Mouse (Mus musculus) forebrain, embryonic 16.5 days (tissue): ENCODE measurements around the gene Ip6k1. TPM values are rescaled to one million over a fixed set of nuclear protein-coding genes. Genes with fewer than 3 reads are reported as not detected.

Experiments
- ATAC-seq: fragments of 200-750 bp; cut with Nextera tagmentation; 2 replicates; pipeline ENCODE4 v1.8.0; 2017; ENCODE audit warnings: mild to moderate bottlenecking, moderate library complexity
- H3K27ac ChIP-seq: fragments of 300-500 bp; sonication (generic); 2 replicates; pipeline ENCODE4 v1.5.1; 2014; ENCODE audit warnings: low read length, control low read depth
- H3K27me3 ChIP-seq: fragments of 300-500 bp; sonication (generic); replicated peaks from 2 replicates; pipeline ENCODE4 v1.6.1; 2014; ENCODE audit warnings: low read length; ENCODE audit not compliant: control insufficient read depth, insufficient read depth
- H3K36me3 ChIP-seq: fragments of 300-500 bp; sonication (generic); 2 replicates; pipeline ENCODE4 v1.6.1; 2014; ENCODE audit not compliant: control insufficient read depth, insufficient read depth
- H3K4me1 ChIP-seq: fragments of 300-500 bp; sonication (generic); replicated peaks from 2 replicates; pipeline ENCODE4 v1.6.1; 2014; ENCODE audit warnings: low read length; ENCODE audit not compliant: control insufficient read depth, insufficient read depth
- H3K4me2 ChIP-seq: fragments of 300-500 bp; sonication (generic); 2 replicates; pipeline ENCODE4 v1.6.1; 2014; ENCODE audit warnings: mild to moderate bottlenecking, low read length, control low read depth
- H3K4me3 ChIP-seq: fragments of 300-500 bp; sonication (generic); replicated peaks from 2 replicates; pipeline ENCODE4 v1.5.1; 2014; ENCODE audit warnings: mild to moderate bottlenecking, low read length, control low read depth
- H3K9ac ChIP-seq: fragments of 300-500 bp; sonication (generic); replicated peaks from 2 replicates; pipeline ENCODE4 v1.6.1; 2014; ENCODE audit warnings: low read depth, low read length, control low read depth
- H3K9me3 ChIP-seq: fragments of 300-500 bp; sonication (generic); 2 replicates; pipeline ENCODE4 v1.6.1; 2016; ENCODE audit warnings: low read length; ENCODE audit not compliant: control insufficient read depth
- WGBS: fragments of 180-500 bp; shearing (Covaris S2); extraction: QIAGEN DNeasy Blood & Tissue Kit; methylation state at CpG from one replicate; pipeline ENCODE4 v1.1.7; 2014; 5-methylcytosine and 5-hydroxymethylcytosine counted together
- polyA plus RNA-seq: library from polyadenylated mRNA; unstranded; fragments of >200 nt; fragmentation: Nextera tagmentation; extraction: Ambion mirVana; gene quantifications from 2 replicates; pipeline ENCODE4 v1.2.1, GENCODE M21; 2015

Ip6k1 gene
- polyA plus RNA-seq, 1 experiment from 2014 or later, result 116 TPM

DNA sequence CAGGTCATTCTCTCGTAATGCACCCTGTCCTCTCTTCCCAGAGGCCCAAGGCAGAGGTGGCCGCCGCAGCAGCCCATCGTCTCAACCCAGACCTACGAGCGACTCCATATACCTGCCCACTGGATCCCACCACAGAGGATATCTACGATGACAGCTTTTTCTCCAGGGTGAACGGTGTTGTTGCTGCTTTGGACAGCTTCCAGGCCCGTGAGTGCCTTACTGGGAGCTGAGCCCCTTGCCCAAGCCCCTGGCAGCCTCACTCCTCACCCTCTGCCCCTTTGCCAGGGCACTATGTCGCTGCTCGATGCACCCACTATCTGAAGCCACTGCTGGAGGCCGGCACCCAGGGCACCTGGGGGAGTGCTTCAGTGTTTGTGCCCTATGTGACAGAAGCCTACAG is 23.5 kb upstream of the Ip6k1 start:
- no peak overlapping the region for H3K27ac ChIP-seq
- H3K27me3 ChIP-seq, result no peaks in the 10 kb centered on the region
- 85% methylated on average over 12 of the region's 12 CpGs for WGBS
- no peak for ATAC-seq
- H3K9me3 ChIP-seq, result no peaks in the 10 kb centered on the region
- no peak overlapping the region for H3K4me3 ChIP-seq
- no peak overlapping the region for H3K4me2 ChIP-seq
- H3K9ac ChIP-seq, result no peak overlapping the region
- no peaks in the 10 kb centered on the region for H3K36me3 ChIP-seq
- peaks cover 2% of the 10 kb centered on the region; the same call in 1 of the 2 replicates for H3K4me1 ChIP-seq

GRCm38 (mm10) chr9:107981684-107982605 is 20.4 kb upstream of the Ip6k1 start:
- Histone ChIP-seq H3K4me3 (no peak overlapping the region), H3K4me1 (peaks cover 14% of the 10 kb centered on the region), H3K27ac (peak overlapping the region; percentile 46), H3K9ac (peak overlapping the region; percentile 10; the same call in 1 of the 2 replicates), H3K27me3 (0 out of 2 replicates have a peak, but pooled peaks cover 3% of the 10 kb centered on the region), H3K9me3 (no peaks in the 10 kb centered on the region), H3K36me3 (no peaks in the 10 kb centered on the region), H3K4me2 (no peak overlapping the region)
- ATAC-seq, result no peak
- 67% methylated on average over 6 of the region's 7 CpGs for WGBS

DNA sequence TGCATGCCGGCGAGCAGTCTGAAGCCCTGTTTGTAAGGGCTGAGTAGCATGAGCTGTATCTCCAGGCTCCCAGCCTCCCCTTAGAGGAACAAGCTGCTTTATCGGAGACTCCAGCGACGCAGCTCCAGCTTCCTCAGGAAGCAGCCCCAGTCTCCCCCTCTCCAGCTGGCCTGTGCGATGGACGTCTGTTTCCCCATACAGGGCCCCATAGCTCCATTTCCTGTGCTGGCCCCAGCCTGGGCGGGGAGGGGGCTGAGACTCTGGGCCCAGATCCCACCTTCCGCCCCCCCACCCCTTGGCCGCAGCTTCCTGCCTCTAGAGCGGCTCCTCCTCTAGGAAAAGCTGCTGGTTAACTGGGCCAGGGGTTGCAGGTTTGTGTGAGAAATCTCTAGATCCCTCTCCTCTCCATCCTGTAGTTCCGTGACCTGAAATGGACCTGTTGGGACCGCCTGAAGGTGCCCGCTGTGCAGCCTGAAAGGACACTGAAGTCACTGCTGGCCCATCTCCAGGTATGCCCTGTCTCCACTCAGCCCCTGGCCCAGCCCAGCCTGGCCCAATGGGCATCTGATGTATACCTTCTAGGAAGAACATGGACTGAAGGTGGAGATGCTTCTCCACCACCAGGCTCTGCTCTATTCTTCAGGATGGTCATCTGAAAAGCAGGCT is 19.5 kb upstream of the Ip6k1 start, which contains the start of gene Gm20661:
Gene Gm20661 (plus strand): TSS at position 378 of the 666 bp plus-strand sequence.
- peaks cover 14% of the 10 kb centered on the region for H3K4me1 ChIP-seq
- no peak within 1 kb of the TSS for H3K4me3 ChIP-seq
- H3K9ac ChIP-seq, result no peak within 1 kb of the TSS
- peak within 1 kb of the TSS; percentile 46 for H3K27ac ChIP-seq
- no peak within 1 kb of the TSS for H3K4me2 ChIP-seq
- ATAC-seq, result 0 out of 2 replicates have a peak, but pooled peaks have one; percentile 31
- H3K36me3 ChIP-seq, result no peaks in the 10 kb centered on the region
- 47% methylated on average over 14 of the region's 14 CpGs for WGBS
- 0 out of 2 replicates have a peak, but pooled peaks cover 3% of the 10 kb centered on the region for H3K27me3 ChIP-seq
- no peaks in the 10 kb centered on the region for H3K9me3 ChIP-seq

GRCm38 (mm10) chr9:107983421-107983890 is 18.8 kb upstream of the Ip6k1 start:
- Histone ChIP-seq H3K4me2 (no peak overlapping the region), H3K9ac (no peak overlapping the region), H3K36me3 (no peaks in the 10 kb centered on the region), H3K27me3 (0 out of 2 replicates have a peak, but pooled peaks cover 3% of the 10 kb centered on the region), H3K4me1 (peaks cover 14% of the 10 kb centered on the region), H3K27ac (peak overlapping the region; percentile 20), H3K9me3 (no peaks in the 10 kb centered on the region), H3K4me3 (no peak overlapping the region)
- 49% methylated on average over 4 of the region's 4 CpGs for WGBS
- ATAC-seq, result no peak

DNA sequence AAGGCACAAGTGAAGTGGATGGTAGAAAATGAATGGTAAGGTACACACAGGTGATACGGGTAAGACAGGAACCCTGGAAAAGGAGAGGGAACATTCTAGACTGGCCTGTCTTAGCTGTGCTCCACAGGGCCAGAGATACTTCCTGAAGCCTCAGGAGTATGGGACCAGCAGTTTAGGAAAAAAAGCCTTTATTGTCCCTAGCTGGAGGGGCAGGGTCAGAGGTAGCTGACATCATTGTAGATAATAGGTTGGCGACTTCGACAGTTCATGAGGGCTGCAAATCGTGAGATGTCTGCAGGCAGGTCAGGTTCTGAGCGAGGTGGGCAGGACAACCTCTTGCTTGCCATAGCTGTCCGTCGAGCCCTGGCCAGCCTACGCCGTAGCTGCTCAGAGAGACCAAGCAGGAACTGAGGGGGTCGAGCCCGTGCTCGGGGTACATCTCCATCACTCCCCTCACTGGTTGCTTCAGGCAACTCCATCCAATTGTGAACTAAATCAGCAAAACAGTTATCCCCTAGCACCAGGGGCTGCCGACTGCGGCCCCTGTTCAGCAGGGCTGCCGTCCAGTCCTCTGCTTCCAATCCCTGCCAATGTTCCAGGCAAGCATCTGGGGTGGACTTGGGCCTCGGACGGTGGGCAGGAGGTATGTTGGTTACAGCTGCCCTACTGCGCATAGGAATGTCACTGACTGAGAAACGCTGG is 18.1 kb upstream of the Ip6k1 start:
- Histone ChIP-seq H3K27me3 (0 out of 2 replicates have a peak, but pooled peaks cover 3% of the 10 kb centered on the region), H3K4me1 (peaks cover 14% of the 10 kb centered on the region), H3K4me2 (peak overlapping the region; percentile 86; the same call in 1 of the 2 replicates), H3K9ac (no peak overlapping the region), H3K27ac (no peak overlapping the region), H3K9me3 (no peaks in the 10 kb centered on the region), H3K36me3 (no peaks in the 10 kb centered on the region), H3K4me3 (peak overlapping the region; percentile 75)
- no peak for ATAC-seq
- WGBS, result 77% methylated on average over 19 of the region's 19 CpGs

DNA sequence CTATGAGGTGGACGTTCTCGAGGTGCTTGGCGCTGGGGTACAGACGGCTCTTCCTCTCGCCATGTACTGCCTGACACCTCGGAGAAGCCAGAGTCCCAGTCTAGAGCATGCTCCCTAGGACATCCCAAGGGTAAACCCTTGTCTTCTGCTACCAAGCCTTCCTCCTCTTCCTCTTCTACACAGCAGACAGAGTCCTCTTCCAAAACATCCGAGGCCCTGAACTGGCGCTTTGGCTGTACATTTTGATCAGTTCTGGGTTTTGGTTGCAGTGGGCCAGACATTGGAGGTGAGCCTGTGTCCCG is 17.6 kb upstream of the Ip6k1 start:
- H3K4me3 ChIP-seq, result peak overlapping the region; percentile 75
- H3K27me3 ChIP-seq, result 0 out of 2 replicates have a peak, but pooled peaks cover 3% of the 10 kb centered on the region
- H3K36me3 ChIP-seq, result no peaks in the 10 kb centered on the region
- no peak overlapping the region for H3K27ac ChIP-seq
- peak overlapping the region; percentile 86 for H3K4me2 ChIP-seq
- peak overlapping the region; percentile 67; the same call in 1 of the 2 replicates for H3K9ac ChIP-seq
- ATAC-seq, result no peak
- peaks cover 14% of the 10 kb centered on the region for H3K4me1 ChIP-seq
- H3K9me3 ChIP-seq, result no peaks in the 10 kb centered on the region
- 74% methylated on average over 9 of the region's 9 CpGs for WGBS

DNA sequence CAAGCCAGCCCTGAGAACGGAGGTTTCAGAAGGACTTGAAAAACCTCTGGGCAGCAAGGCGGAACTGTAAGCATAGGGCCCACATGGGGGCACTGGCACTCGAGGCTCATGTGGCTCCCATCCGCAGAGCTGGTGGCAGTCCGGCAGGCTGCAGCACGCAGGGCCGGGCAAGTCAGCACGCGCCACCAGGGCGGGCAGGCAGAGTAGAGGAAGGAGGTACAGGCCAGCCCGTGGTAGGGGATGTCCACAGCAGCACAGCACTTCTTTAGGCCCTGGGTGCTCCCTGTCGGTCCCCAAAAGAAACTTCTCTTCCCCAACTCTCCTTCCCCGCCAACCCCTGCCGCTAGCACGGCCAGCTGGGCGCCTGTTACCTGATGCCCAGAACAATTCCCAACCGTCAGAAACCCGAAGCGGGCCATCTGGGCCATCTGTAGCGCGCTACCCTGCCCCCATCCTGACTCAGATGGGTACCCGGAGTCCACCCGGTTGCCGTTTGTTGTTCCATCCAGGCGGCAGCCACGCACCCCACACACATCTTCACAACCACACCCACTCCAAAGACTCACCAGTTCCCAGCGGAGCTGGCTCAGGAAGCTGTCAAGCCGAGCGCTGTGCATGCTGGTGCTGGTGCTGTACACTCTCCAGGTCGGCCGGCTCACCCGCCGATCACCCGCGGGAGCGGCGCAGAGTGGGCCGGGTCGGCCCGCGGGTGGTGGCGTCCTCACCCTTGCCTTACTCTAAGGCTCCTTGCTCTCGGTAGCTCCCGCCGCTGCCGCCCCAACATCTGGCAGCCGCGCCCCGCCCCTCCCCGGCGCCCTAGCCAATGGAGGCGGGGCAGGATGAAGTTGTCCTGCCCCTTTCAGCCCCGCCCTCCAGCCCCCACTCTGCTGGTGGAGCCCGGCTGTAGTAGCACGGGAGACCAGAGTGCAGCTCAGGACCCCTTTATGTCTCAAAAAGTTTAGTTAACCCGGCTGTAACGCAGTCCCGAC is 16.9 kb upstream of the Ip6k1 start, which contains the start of gene Inka1:
Gene Inka1 (minus strand): TSS at position 749 of the 989 bp plus-strand sequence.
- H3K4me2 ChIP-seq, result peak within 1 kb of the TSS; percentile 86
- peaks cover 14% of the 10 kb centered on the region for H3K4me1 ChIP-seq
- H3K36me3 ChIP-seq, result no peaks in the 10 kb centered on the region
- peak; percentile 78 for ATAC-seq
- H3K27me3 ChIP-seq, result 0 out of 2 replicates have a peak, but pooled peaks cover 3% of the 10 kb centered on the region
- H3K9me3 ChIP-seq, result no peaks in the 10 kb centered on the region
- H3K9ac ChIP-seq, result peak within 1 kb of the TSS; percentile 67
- under 1% methylated on average over 58 of the region's 58 CpGs for WGBS
- H3K27ac ChIP-seq, result no peak within 1 kb of the TSS; the same call in 1 of the 2 replicates
- H3K4me3 ChIP-seq, result peak within 1 kb of the TSS; percentile 75

- peak overlapping the region; percentile 86 for H3K4me2 ChIP-seq
- peak; percentile 76 for ATAC-seq
- H3K27me3 ChIP-seq, result 0 out of 2 replicates have a peak, but pooled peaks cover 3% of the 10 kb centered on the region
- H3K27ac ChIP-seq, result no peak overlapping the region
- WGBS, result 4% methylated on average over 18 of the region's 18 CpGs
- no peak overlapping the region for H3K9ac ChIP-seq
- no peaks in the 10 kb centered on the region for H3K9me3 ChIP-seq
- H3K36me3 ChIP-seq, result no peaks in the 10 kb centered on the region
- no peak overlapping the region; the same call in none of the 2 replicates for H3K4me3 ChIP-seq
- H3K4me1 ChIP-seq, result peaks cover 14% of the 10 kb centered on the region
These were observed 15.9 kb upstream of the Ip6k1 start for GRCm38 (mm10) chr9:107986376-107986775.
